Mouse (Mus musculus) G1E (cell line): ENCODE measurements at regions not wholly inside any gene's neighbourhood (a gene's known extent, or its start where the extent isn't known, plus 50 kb on each side); places are given as distances from the start of the nearest gene placed in this dataset.

ENCODE experiments used
- CTCF ChIP-seq: IDR thresholded peaks from 2 replicates; pipeline ENCODE4 v1.5.1; 2012; ENCODE audit warnings: low read depth, low read length, inconsistent platforms, mixed read lengths
- GATA2 ChIP-seq: IDR thresholded peaks from 2 replicates; pipeline ENCODE4 v1.6.1; 2012; ENCODE audit warnings: low read depth, low read length, inconsistent platforms, borderline replicate concordance
- TAL1 ChIP-seq: conservative IDR thresholded peaks from 2 replicates; pipeline ENCODE4 v1.6.1; 2012; ENCODE audit warnings: low read depth, low read length, inconsistent platforms, mixed read lengths

DNA sequence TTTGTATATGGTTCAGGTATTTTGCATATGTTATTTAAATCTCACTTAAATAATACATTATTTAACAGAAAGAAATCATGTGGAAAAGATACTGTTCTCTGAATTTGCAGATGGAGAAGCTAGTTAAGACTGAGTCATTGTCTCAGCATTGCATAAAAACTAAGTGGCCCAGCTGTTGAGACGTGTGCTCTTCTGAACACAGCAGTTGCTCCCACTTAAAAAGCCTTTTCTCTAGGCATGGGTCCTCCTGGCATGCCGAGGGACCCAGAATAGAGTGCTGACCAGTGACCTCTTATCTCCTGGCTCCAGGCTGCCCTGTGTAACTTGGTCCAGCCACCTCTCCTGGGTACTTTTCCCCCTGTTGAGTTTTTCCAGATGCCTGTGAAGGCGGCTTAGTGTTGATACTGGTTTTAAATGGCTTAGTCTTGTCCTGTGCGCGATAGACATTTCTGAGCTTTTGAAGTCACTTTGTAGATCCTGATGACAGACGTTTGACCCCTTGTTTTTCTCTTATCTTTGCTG, 312.2 kb downstream of the Plpp3 start:
- TF ChIP-seq CTCF (no peak), GATA2 (no peak), TAL1 (no peak)
